Mouse (Mus musculus): ENCODE measurements around the gene Akr1a1. TPM values are rescaled to one million over a fixed set of nuclear protein-coding genes. Genes with fewer than 3 reads are reported as not detected.

Akr1a1 gene
- polyA plus RNA-seq (2015; fragmentation: Illumina TruSeq; extraction: RNeasy Lipid Tissue Mini Kit (QIAGEN cat#74804); ENCODE audit: low read depth, low replicate concordance): 595 TPM

DNA sequence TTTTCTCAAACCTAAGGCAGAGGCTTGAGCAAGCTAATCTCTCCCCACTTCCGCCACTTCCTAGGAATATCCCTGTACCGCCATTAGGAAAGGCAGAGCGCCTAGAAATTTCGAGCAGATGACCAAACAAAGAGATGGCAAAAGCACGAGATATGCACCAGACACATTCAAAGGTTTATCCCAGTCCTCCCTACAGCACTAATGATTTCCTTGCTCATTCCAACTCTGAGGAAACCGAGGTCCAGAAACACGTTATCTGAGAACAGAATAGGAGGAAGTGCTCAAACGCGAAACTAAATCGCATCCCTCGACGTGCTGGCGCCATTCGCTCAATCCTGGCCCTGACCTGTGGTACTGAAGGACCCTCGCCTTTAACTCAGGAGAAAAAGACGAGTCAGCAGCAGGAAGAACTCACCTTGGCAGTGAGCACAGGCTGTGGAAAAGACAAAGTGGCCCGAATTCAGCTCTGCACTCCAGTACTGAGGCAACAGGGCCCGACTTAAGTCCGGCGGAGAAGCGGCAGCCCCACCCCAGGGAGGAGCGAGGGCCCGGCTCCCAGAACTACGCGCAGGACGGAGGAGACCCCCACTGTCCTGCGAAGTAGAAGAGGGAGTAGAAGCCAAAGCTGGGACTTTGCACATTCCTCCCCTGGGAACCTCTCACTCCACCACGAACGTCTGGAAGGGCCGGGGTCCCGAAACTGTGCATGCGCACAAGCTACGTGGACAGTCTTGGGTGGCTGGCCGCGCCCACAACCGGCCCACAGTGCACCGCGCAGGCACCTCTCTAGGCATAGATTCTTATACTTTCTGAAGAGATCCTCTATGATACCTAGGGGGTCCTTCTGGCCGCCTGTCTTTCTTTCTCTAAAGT is at the start of gene Akr1a1:
Gene Akr1a1 (minus strand): TSS at position 757 of the 873 bp plus-strand sequence.

DNA sequence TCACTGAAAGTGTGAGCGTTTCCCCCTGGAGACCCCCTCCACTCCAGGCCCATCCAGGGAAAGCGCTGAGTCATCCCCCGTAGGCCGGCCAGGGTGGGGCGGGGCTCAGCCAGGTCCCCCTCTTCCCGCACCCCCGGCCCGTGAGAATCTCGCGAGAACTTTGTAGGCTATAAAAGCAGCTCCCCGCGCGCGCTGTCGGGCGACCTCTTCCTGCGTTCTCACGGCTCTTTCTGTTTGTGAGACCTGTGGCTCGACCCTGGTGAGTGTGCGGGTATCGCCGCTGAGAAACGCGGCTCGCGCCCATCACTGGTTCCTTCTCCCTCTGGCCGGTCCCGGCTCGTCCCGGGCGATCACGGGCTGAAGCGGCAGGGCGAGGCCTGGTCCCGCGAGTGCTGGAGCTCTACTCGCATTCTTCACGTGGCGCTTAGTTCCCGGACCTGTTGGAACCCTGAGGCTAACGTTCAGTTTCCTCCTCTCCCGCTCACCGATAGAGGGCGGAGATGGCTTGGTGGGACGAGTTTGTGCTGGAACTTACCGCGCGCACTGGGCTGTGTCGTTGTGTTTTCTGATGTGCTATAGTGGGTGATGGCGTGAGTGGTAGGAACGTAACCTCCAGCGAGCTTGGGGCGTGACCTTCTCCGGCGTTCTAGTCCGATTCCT is 34.1 kb upstream of the Akr1a1 start, which contains the start of gene Prdx1:
Gene Prdx1 (plus strand): TSS at position 143 of the 660 bp plus-strand sequence.

DNA sequence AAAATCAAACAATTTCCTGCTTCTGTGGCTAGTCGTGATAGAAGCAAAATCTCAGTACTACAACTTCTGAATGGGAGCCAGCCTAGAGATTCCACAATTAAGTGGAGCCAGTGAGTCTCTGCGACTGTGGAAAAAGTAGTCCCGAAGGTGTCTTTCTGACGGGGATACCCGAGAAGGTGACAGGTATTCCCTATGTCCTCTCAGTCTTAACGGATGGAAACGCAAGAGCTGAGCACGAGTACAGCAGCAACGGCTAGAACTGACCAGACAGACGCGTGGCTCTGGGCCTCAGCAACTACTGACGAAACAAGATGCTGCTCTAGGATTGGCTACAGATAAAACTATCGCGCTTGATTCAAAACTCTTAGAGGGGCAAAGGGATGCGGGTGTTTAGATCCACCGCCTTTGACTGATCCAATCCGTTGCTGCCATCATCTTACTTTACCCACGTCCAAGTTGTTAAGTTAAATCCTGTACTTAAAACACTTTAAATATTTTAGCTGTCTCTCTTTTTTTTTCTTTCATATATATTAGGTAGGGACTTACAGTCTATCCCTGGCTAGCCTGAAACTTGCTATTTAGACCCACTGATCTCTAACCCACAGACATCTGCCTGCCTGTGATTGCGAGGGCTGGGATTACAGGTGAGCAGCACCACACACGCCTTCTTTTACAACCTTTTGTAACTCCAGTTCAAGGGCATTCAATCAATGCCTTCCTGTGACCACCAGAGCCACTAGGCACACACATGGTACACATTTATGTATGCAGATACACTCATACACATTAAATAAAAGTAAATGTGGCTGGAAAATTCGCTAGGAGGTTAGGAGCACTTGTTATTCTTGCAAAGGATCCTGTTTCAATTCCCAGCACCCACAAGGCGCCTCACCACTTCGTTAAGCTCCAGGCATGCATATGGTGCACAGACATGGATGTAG is 23.5 kb downstream of the Akr1a1 start, which contains the start of gene Nasp:
Gene Nasp (minus strand): TSS at position 220 of the 941 bp plus-strand sequence.

DNA sequence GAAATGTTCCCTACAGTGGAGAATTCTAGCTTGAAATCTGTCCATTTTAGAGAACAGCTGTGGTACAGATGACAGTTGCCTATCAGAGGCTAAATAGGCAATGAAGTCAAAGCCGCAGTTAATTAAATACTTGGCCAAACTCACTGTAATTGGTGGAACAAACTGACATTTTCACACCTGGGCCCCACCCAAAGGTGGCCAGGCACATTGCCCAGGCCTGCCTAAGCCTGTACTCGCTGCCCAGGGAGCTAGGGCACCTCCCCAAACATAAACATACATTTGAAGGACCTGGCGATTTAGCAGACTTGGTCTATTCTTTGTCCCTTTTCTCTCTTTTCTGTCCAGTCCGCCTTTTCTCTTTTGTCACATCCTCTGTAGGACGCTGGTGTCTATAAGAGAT is 55.1 kb downstream of the Akr1a1 start, which contains the start of gene Ccdc17:
Gene Ccdc17 (plus strand): TSS at position 276 of the 400 bp plus-strand sequence.

Other genes starting within 250 kb of the Akr1a1 start
- 57.2 TPM for gene Mast2, start 187.5 kb downstream of the Akr1a1 start, polyA plus RNA-seq (2015; fragmentation: Illumina TruSeq; extraction: RNeasy Lipid Tissue Mini Kit (QIAGEN cat#74804); ENCODE audit: low read depth, low replicate concordance)
- gene Ipp, start 144.1 kb downstream of the Akr1a1 start, polyA plus RNA-seq (2015; fragmentation: Illumina TruSeq; extraction: RNeasy Lipid Tissue Mini Kit (QIAGEN cat#74804); ENCODE audit: low read depth, low replicate concordance): 14.1 TPM
- 15.0 TPM for gene Tmem69, start 95.7 kb downstream of the Akr1a1 start, polyA plus RNA-seq (2015; fragmentation: Illumina TruSeq; extraction: RNeasy Lipid Tissue Mini Kit (QIAGEN cat#74804); ENCODE audit: low read depth, low replicate concordance)
- gene Gpbp1l1, start 94.0 kb downstream of the Akr1a1 start, polyA plus RNA-seq (2015; fragmentation: Illumina TruSeq; extraction: RNeasy Lipid Tissue Mini Kit (QIAGEN cat#74804); ENCODE audit: low read depth, low replicate concordance): 29.4 TPM
- 3.6 TPM for gene Ccdc17, start 55.0 kb downstream of the Akr1a1 start, polyA plus RNA-seq (2015; fragmentation: Illumina TruSeq; extraction: RNeasy Lipid Tissue Mini Kit (QIAGEN cat#74804); ENCODE audit: low read depth, low replicate concordance)
- gene Nasp, start 23.7 kb downstream of the Akr1a1 start, polyA plus RNA-seq (2015; fragmentation: Illumina TruSeq; extraction: RNeasy Lipid Tissue Mini Kit (QIAGEN cat#74804); ENCODE audit: low read depth, low replicate concordance): 22.9 TPM
- gene Prdx1, start 33.9 kb upstream of the Akr1a1 start, polyA plus RNA-seq (2015; fragmentation: Illumina TruSeq; extraction: RNeasy Lipid Tissue Mini Kit (QIAGEN cat#74804); ENCODE audit: low read depth, low replicate concordance): 388 TPM
- 19.7 TPM for gene Mmachc, start 56.7 kb upstream of the Akr1a1 start, polyA plus RNA-seq (2015; fragmentation: Illumina TruSeq; extraction: RNeasy Lipid Tissue Mini Kit (QIAGEN cat#74804); ENCODE audit: low read depth, low replicate concordance)
- gene Ccdc163, start 56.8 kb upstream of the Akr1a1 start, polyA plus RNA-seq (2015; fragmentation: Illumina TruSeq; extraction: RNeasy Lipid Tissue Mini Kit (QIAGEN cat#74804); ENCODE audit: low read depth, low replicate concordance): 9.7 TPM
- gene Tesk2, start 69.3 kb upstream of the Akr1a1 start, polyA plus RNA-seq (2015; fragmentation: Illumina TruSeq; extraction: RNeasy Lipid Tissue Mini Kit (QIAGEN cat#74804); ENCODE audit: low read depth, low replicate concordance): 5.9 TPM
- 17.2 TPM for gene Toe1, start 156.0 kb upstream of the Akr1a1 start, polyA plus RNA-seq (2015; fragmentation: Illumina TruSeq; extraction: RNeasy Lipid Tissue Mini Kit (QIAGEN cat#74804); ENCODE audit: low read depth, low replicate concordance)
- 4.6 TPM for gene Mutyh, start 156.0 kb upstream of the Akr1a1 start, polyA plus RNA-seq (2015; fragmentation: Illumina TruSeq; extraction: RNeasy Lipid Tissue Mini Kit (QIAGEN cat#74804); ENCODE audit: low read depth, low replicate concordance)
- 2.0 TPM for gene Hpdl, start 170.0 kb upstream of the Akr1a1 start, polyA plus RNA-seq (2015; fragmentation: Illumina TruSeq; extraction: RNeasy Lipid Tissue Mini Kit (QIAGEN cat#74804); ENCODE audit: low read depth, low replicate concordance)
- gene Zswim5, start 225.7 kb upstream of the Akr1a1 start, polyA plus RNA-seq (2015; fragmentation: Illumina TruSeq; extraction: RNeasy Lipid Tissue Mini Kit (QIAGEN cat#74804); ENCODE audit: low read depth, low replicate concordance): 7.0 TPM